Mouse (Mus musculus): ENCODE data around the gene Lama4. TPM values are rescaled to one million over a fixed set of nuclear protein-coding genes. Genes with fewer than 3 reads are reported as not detected.

The Lama4 gene
- polyA plus RNA-seq, 1 experiment: 2.3 TPM

GRCm38 (mm10) chr10:39137766-39138165 is 172.5 kb downstream of the Lama4 start:
- Histone ChIP-seq H3K27ac (ENCODE audit: control insufficient read depth, insufficient read depth, low read depth, low read length) (no peak overlapping the region), H3K27me3 (ENCODE audit: control insufficient read depth, insufficient read depth, low read length) (no peaks in the 10 kb centered on the region), H3K4me3 (ENCODE audit: control insufficient read depth, low read depth, low read length) (no peak overlapping the region), H3K4me1 (ENCODE audit: control insufficient read depth, insufficient read depth, low read length) (peaks cover 2% of the 10 kb centered on the region; the same call in 1 of the 2 replicates), H3K36me3 (ENCODE audit: control insufficient read depth, insufficient read depth, low read length) (no peaks in the 10 kb centered on the region; the same call in 1 of the 2 replicates)
- TF ChIP-seq CTCF (IDR thresholded peaks at IDR 0.05; ENCODE audit: control insufficient read depth, insufficient read depth, insufficient replicate concordance, low read depth, low read length): no peak
- TF ChIP-seq POLR2A (IDR thresholded peaks at IDR 0.05; ENCODE audit: control insufficient read depth, low read depth, low read length): no peak

DNA sequence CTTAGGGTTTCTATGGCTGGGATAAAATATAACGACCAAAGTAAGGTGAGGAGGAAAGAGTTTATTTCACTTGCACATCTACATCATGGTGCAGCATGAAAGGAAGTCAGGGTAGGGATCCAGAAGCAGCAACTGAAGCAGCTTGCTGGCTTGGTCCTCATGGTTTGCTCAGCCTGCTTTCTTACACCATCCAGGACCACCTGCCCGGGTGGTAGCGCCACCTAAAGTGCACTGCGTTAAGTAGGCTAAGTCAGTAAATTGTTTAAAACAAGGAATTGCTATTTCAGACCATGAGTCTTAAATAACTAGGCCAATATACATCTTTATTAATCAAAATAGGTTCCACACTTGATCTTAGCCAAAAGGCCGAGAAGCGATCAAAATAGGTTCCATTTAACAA is 173.4 kb downstream of the Lama4 start:
- TF ChIP-seq CTCF (IDR thresholded peaks at IDR 0.05; ENCODE audit: control insufficient read depth, insufficient read depth, insufficient replicate concordance, low read depth, low read length): no peak
- no peak for TF ChIP-seq POLR2A (IDR thresholded peaks at IDR 0.05; ENCODE audit: control insufficient read depth, low read depth, low read length)
- Histone ChIP-seq H3K27ac (ENCODE audit: control insufficient read depth, insufficient read depth, low read depth, low read length) (no peak overlapping the region), H3K4me1 (ENCODE audit: control insufficient read depth, insufficient read depth, low read length) (peaks cover 2% of the 10 kb centered on the region; the same call in 1 of the 2 replicates), H3K27me3 (ENCODE audit: control insufficient read depth, insufficient read depth, low read length) (no peaks in the 10 kb centered on the region), H3K4me3 (ENCODE audit: control insufficient read depth, low read depth, low read length) (no peak overlapping the region), H3K36me3 (ENCODE audit: control insufficient read depth, insufficient read depth, low read length) (no peaks in the 10 kb centered on the region; the same call in 1 of the 2 replicates)

- no peak for TF ChIP-seq POLR2A (IDR thresholded peaks at IDR 0.05; ENCODE audit: control insufficient read depth, low read depth, low read length)
- TF ChIP-seq CTCF (IDR thresholded peaks at IDR 0.05; ENCODE audit: control insufficient read depth, insufficient read depth, insufficient replicate concordance, low read depth, low read length): no peak
- Histone ChIP-seq H3K27me3 (ENCODE audit: control insufficient read depth, insufficient read depth, low read length) (no peaks in the 10 kb centered on the region), H3K36me3 (ENCODE audit: control insufficient read depth, insufficient read depth, low read length) (peaks cover 3% of the 10 kb centered on the region)
Observed at GRCm38 (mm10) chr10:39140843-39141242, 175.5 kb downstream of the Lama4 start.

GRCm38 (mm10) chr10:39141401-39141800 is 176.1 kb downstream of the Lama4 start:
- Histone ChIP-seq H3K4me1 (ENCODE audit: control insufficient read depth, insufficient read depth, low read length) (no peaks in the 10 kb centered on the region), H3K27ac (ENCODE audit: control insufficient read depth, insufficient read depth, low read depth, low read length) (no peak overlapping the region), H3K36me3 (ENCODE audit: control insufficient read depth, insufficient read depth, low read length) (peaks cover 3% of the 10 kb centered on the region), H3K27me3 (ENCODE audit: control insufficient read depth, insufficient read depth, low read length) (no peaks in the 10 kb centered on the region), H3K4me3 (ENCODE audit: control insufficient read depth, low read depth, low read length) (no peak overlapping the region)
- TF ChIP-seq CTCF (IDR thresholded peaks at IDR 0.05; ENCODE audit: control insufficient read depth, insufficient read depth, insufficient replicate concordance, low read depth, low read length) (no peak), POLR2A (IDR thresholded peaks at IDR 0.05; ENCODE audit: control insufficient read depth, low read depth, low read length) (no peak)

More at GRCm38 (mm10) chr10:39140843-39141242, 175.5 kb downstream of the Lama4 start:
- no peak overlapping the region for H3K27ac ChIP-seq (ENCODE audit: control insufficient read depth, insufficient read depth, low read depth, low read length)
- no peaks in the 10 kb centered on the region for H3K4me1 ChIP-seq (ENCODE audit: control insufficient read depth, insufficient read depth, low read length)
- no peak overlapping the region for H3K4me3 ChIP-seq (ENCODE audit: control insufficient read depth, low read depth, low read length)

GRCm38 (mm10) chr10:39142216-39142615 is 176.9 kb downstream of the Lama4 start:
- Histone ChIP-seq H3K4me3 (ENCODE audit: control insufficient read depth, low read depth, low read length) (no peak overlapping the region), H3K27me3 (ENCODE audit: control insufficient read depth, insufficient read depth, low read length) (no peaks in the 10 kb centered on the region), H3K36me3 (ENCODE audit: control insufficient read depth, insufficient read depth, low read length) (peaks cover 3% of the 10 kb centered on the region), H3K4me1 (ENCODE audit: control insufficient read depth, insufficient read depth, low read length) (no peaks in the 10 kb centered on the region), H3K27ac (ENCODE audit: control insufficient read depth, insufficient read depth, low read depth, low read length) (no peak overlapping the region)
- TF ChIP-seq POLR2A (IDR thresholded peaks at IDR 0.05; ENCODE audit: control insufficient read depth, low read depth, low read length): no peak
- TF ChIP-seq CTCF (IDR thresholded peaks at IDR 0.05; ENCODE audit: control insufficient read depth, insufficient read depth, insufficient replicate concordance, low read depth, low read length): no peak

- no peaks in the 10 kb centered on the region; the same call in 1 of the 2 replicates for H3K36me3 ChIP-seq (ENCODE audit: control insufficient read depth, insufficient read depth, low read length)
- no peak for TF ChIP-seq CTCF (IDR thresholded peaks at IDR 0.05; ENCODE audit: control insufficient read depth, insufficient read depth, insufficient replicate concordance, low read depth, low read length)
- no peak for TF ChIP-seq POLR2A (IDR thresholded peaks at IDR 0.05; ENCODE audit: control insufficient read depth, low read depth, low read length)
- H3K27ac ChIP-seq (ENCODE audit: control insufficient read depth, insufficient read depth, low read depth, low read length): no peak overlapping the region
- no peaks in the 10 kb centered on the region for H3K4me1 ChIP-seq (ENCODE audit: control insufficient read depth, insufficient read depth, low read length)
- H3K4me3 ChIP-seq (ENCODE audit: control insufficient read depth, low read depth, low read length): no peak overlapping the region
- H3K27me3 ChIP-seq (ENCODE audit: control insufficient read depth, insufficient read depth, low read length): no peaks in the 10 kb centered on the region
Observed at GRCm38 (mm10) chr10:39156719-39157118, 191.4 kb downstream of the Lama4 start.

- no peaks in the 10 kb centered on the region; the same call in 1 of the 2 replicates for H3K36me3 ChIP-seq (ENCODE audit: control insufficient read depth, insufficient read depth, low read length)
- H3K4me3 ChIP-seq (ENCODE audit: control insufficient read depth, low read depth, low read length): no peak overlapping the region
- H3K4me1 ChIP-seq (ENCODE audit: control insufficient read depth, insufficient read depth, low read length): no peaks in the 10 kb centered on the region
- TF ChIP-seq CTCF (IDR thresholded peaks at IDR 0.05; ENCODE audit: control insufficient read depth, insufficient read depth, insufficient replicate concordance, low read depth, low read length) (no peak), POLR2A (IDR thresholded peaks at IDR 0.05; ENCODE audit: control insufficient read depth, low read depth, low read length) (no peak)
- H3K27ac ChIP-seq (ENCODE audit: control insufficient read depth, insufficient read depth, low read depth, low read length): no peak overlapping the region
- H3K27me3 ChIP-seq (ENCODE audit: control insufficient read depth, insufficient read depth, low read length): no peaks in the 10 kb centered on the region
Observed at GRCm38 (mm10) chr10:39157321-39157720, 192.0 kb downstream of the Lama4 start.

Data from testis, adult 2 months (tissue).